Mouse (Mus musculus): ENCODE measurements around the gene Cib1.

- TF ChIP-seq CTCF (IDR thresholded peaks at IDR 0.05; ENCODE audit: extremely low read depth, insufficient read depth, low read length) (no peak), POLR2A (IDR thresholded peaks at IDR 0.05; ENCODE audit: extremely low read depth, insufficient read depth, low read length) (peak; percentile 41; the same call in 1 of the 2 replicates)
Measured at GRCm38 (mm10) chr7:80261372-80261990, 28.9 kb upstream of the Cib1 start.
